Mouse (Mus musculus) myocyte (in vitro differentiated cells): ENCODE data around the gene Dyrk2. TPM values are rescaled to one million over a fixed set of nuclear protein-coding genes. Genes with fewer than 3 reads are reported as not detected.
A peak's percentile ranks its signal among the peaks of the same experiment; 100 is the strongest.

Experiments used
- H3K27me3 ChIP-seq: one replicate; pipeline ENCODE4 v1.6.1; 2011; ENCODE audit not compliant: control insufficient read depth, insufficient read depth, insufficient read length
- H3K36me3 ChIP-seq: one replicate; pipeline ENCODE4 v1.6.1; 2011; ENCODE audit not compliant: control insufficient read depth, insufficient read depth
- H3K4me2 ChIP-seq: one replicate; pipeline ENCODE4 v1.6.1; 2011; ENCODE audit warnings: low read depth, control low read depth
- H3K4me3 ChIP-seq: one replicate; pipeline ENCODE4 v1.5.1; 2011; ENCODE audit warnings: mild to moderate bottlenecking, control low read depth, moderate library complexity
- H3K79me2 ChIP-seq: one replicate; pipeline ENCODE4 v1.6.1; 2011; ENCODE audit not compliant: control insufficient read depth, insufficient read depth
- H3ac ChIP-seq: one replicate; pipeline ENCODE4 v1.6.1; 2011; ENCODE audit not compliant: control insufficient read depth, insufficient read length
- CEBPB ChIP-seq: IDR thresholded peaks from 2 replicates; pipeline ENCODE4 v1.6.1; 2011; ENCODE audit warnings: mild to moderate bottlenecking, moderate library complexity; ENCODE audit not compliant: poor library complexity, insufficient read depth, severe bottlenecking
- E2F4 ChIP-seq: IDR thresholded peaks from one replicate; pipeline ENCODE4 v1.6.1; 2011; ENCODE audit warnings: mild to moderate bottlenecking, control low read depth, moderate library complexity; ENCODE audit not compliant: insufficient read depth
- MAX ChIP-seq: IDR thresholded peaks from one replicate; pipeline ENCODE4 v1.6.1; 2011; ENCODE audit warnings: low read depth, mild to moderate bottlenecking, control low read depth
- MYOD1 ChIP-seq, 3 experiments: IDR thresholded peaks; one replicate each; pipeline ENCODE4 v1.6.1; 2011; ENCODE audit warnings: control low read depth in 2 of 3, low read depth in 2 of 3, mild to moderate bottlenecking in 2 of 3, moderate library complexity in 1 of 3; ENCODE audit not compliant: insufficient read length in 2 of 3, control insufficient read depth in 1 of 3
- MYOG ChIP-seq, 3 experiments: IDR thresholded peaks; one replicate each; pipeline ENCODE4 v1.6.1; 2011; ENCODE audit warnings: control low read depth in 2 of 3, low read depth in 2 of 3, mild to moderate bottlenecking in 2 of 3; ENCODE audit not compliant: insufficient read length in 2 of 3, control insufficient read depth in 1 of 3, insufficient read depth in 1 of 3
- POLR2A ChIP-seq: IDR thresholded peaks from one replicate; pipeline ENCODE4 v1.6.1; 2011; ENCODE audit warnings: low read depth, mild to moderate bottlenecking, control low read depth, moderate library complexity; ENCODE audit not compliant: insufficient read length
- POLR2AphosphoS2 ChIP-seq: IDR thresholded peaks from one replicate; pipeline ENCODE4 v1.6.1; 2011; ENCODE audit warnings: low read depth, control low read depth; ENCODE audit not compliant: insufficient read length
- REST ChIP-seq: IDR thresholded peaks from one replicate; pipeline ENCODE4 v1.6.1; 2011; ENCODE audit warnings: mild to moderate bottlenecking, control low read depth, moderate library complexity; ENCODE audit not compliant: insufficient read depth, insufficient read length
- SRF ChIP-seq: IDR thresholded peaks from one replicate; pipeline ENCODE4 v1.6.1; 2011; ENCODE audit warnings: low read depth; ENCODE audit not compliant: control insufficient read depth, insufficient read length
- TCF12 ChIP-seq: IDR thresholded peaks from one replicate; pipeline ENCODE4 v1.6.1; 2011; ENCODE audit warnings: mild to moderate bottlenecking, control low read depth; ENCODE audit not compliant: poor library complexity, insufficient read depth, severe bottlenecking
- TCF3 ChIP-seq: IDR thresholded peaks from one replicate; pipeline ENCODE4 v1.6.1; 2011; ENCODE audit warnings: low read depth, control low read depth; ENCODE audit not compliant: insufficient read length
- USF1 ChIP-seq: IDR thresholded peaks from one replicate; pipeline ENCODE4 v1.6.1; 2011; ENCODE audit warnings: low read depth, mild to moderate bottlenecking, control low read depth, moderate library complexity
- polyA plus RNA-seq: library from polyadenylated mRNA; unstranded; fragments of >200 nt; fragmentation: generic; extraction: Trizol; gene quantifications from one replicate; pipeline ENCODE4 v1.2.1, GENCODE M21; 2012; ENCODE audit warnings: missing spikeins

Dyrk2 gene
- polyA plus RNA-seq, 1 experiment = 24.2 TPM

GRCm38 (mm10) chr10:118864976-118865375 lies 5.0 kb downstream of the Dyrk2 start:
- H3ac ChIP-seq = no peak overlapping the region
- TF ChIP-seq E2F4 (no peak), TCF12 (no peak), SRF (no peak), TCF3 (no peak), MYOD1 (IDR thresholded peaks at IDR 0.05; ENCODE audit: control insufficient read depth in 1 of 3, insufficient read length in 2 of 3, low read depth in 2 of 3) (no peak), MAX (no peak), USF1 (no peak), POLR2AphosphoS2 (no peak), POLR2A (no peak), MYOG (IDR thresholded peaks at IDR 0.05; ENCODE audit: control insufficient read depth in 1 of 3, insufficient read depth in 1 of 3, insufficient read length in 2 of 3, low read depth in 2 of 3) (no peak)
- H3K79me2 ChIP-seq = peaks cover 80% of the 10 kb centered on the region
- no peak overlapping the region for H3K4me3 ChIP-seq
- peak overlapping the region; percentile 41 for H3K4me2 ChIP-seq
- no peaks in the 10 kb centered on the region for H3K27me3 ChIP-seq
- H3K36me3 ChIP-seq = peaks cover 36% of the 10 kb centered on the region

- Histone ChIP-seq H3K4me3 (no peak overlapping the region), H3K27me3 (no peaks in the 10 kb centered on the region), H3K36me3 (peaks cover 47% of the 10 kb centered on the region), H3K79me2 (peaks cover 90% of the 10 kb centered on the region), H3K4me2 (no peak overlapping the region), H3ac (no peak overlapping the region)
- TF ChIP-seq TCF3 (no peak), POLR2A (no peak), REST (no peak), MYOD1 (IDR thresholded peaks at IDR 0.05; ENCODE audit: control insufficient read depth in 1 of 3, insufficient read length in 2 of 3, low read depth in 2 of 3) (no peak), TCF12 (no peak), POLR2AphosphoS2 (no peak), MAX (no peak), USF1 (no peak), SRF (no peak), CEBPB (no peak), E2F4 (no peak), MYOG (IDR thresholded peaks at IDR 0.05; ENCODE audit: control insufficient read depth in 1 of 3, insufficient read depth in 1 of 3, insufficient read length in 2 of 3, low read depth in 2 of 3) (no peak)
Observed at GRCm38 (mm10) chr10:118863611-118864010, 6.4 kb downstream of the Dyrk2 start.

GRCm38 (mm10) chr10:118862233-118862632 lies 7.8 kb downstream of the Dyrk2 start:
- peaks cover 86% of the 10 kb centered on the region for H3K79me2 ChIP-seq
- H3K4me3 ChIP-seq = no peak overlapping the region
- peak overlapping the region; percentile 5 for H3K4me2 ChIP-seq
- H3K27me3 ChIP-seq = no peaks in the 10 kb centered on the region
- no peak for TF ChIP-seq CEBPB
- no peak for TF ChIP-seq POLR2A
- TF ChIP-seq SRF = no peak
- no peak for TF ChIP-seq USF1
- TF ChIP-seq TCF3 = no peak
- no peak for TF ChIP-seq TCF12
- TF ChIP-seq POLR2AphosphoS2 = no peak
- TF ChIP-seq MAX = no peak
- TF ChIP-seq REST = no peak
- TF ChIP-seq MYOG (IDR thresholded peaks at IDR 0.05; ENCODE audit: control insufficient read depth in 1 of 3, insufficient read depth in 1 of 3, insufficient read length in 2 of 3, low read depth in 2 of 3) = no peak
- peaks cover 48% of the 10 kb centered on the region for H3K36me3 ChIP-seq
- no peak overlapping the region for H3ac ChIP-seq

- Histone ChIP-seq H3K27me3 (no peaks in the 10 kb centered on the region), H3K4me3 (no peak overlapping the region), H3K79me2 (peaks cover 78% of the 10 kb centered on the region), H3K36me3 (peaks cover 57% of the 10 kb centered on the region), H3K4me2 (no peak overlapping the region), H3ac (no peak overlapping the region)
- no peak for TF ChIP-seq CEBPB
- TF ChIP-seq SRF = no peak
- no peak for TF ChIP-seq POLR2AphosphoS2
- TF ChIP-seq MYOD1 (IDR thresholded peaks at IDR 0.05; ENCODE audit: control insufficient read depth in 1 of 3, insufficient read length in 2 of 3, low read depth in 2 of 3) = no peak
- TF ChIP-seq TCF12 = no peak
- no peak for TF ChIP-seq MAX
- no peak for TF ChIP-seq TCF3
- no peak for TF ChIP-seq POLR2A
- TF ChIP-seq E2F4 = no peak
- no peak for TF ChIP-seq MYOG (IDR thresholded peaks at IDR 0.05; ENCODE audit: control insufficient read depth in 1 of 3, insufficient read depth in 1 of 3, insufficient read length in 2 of 3, low read depth in 2 of 3)
Observed at GRCm38 (mm10) chr10:118861234-118862025, 8.6 kb downstream of the Dyrk2 start.
